Mouse (Mus musculus): ENCODE data around the gene Ski. TPM values are rescaled to one million over a fixed set of nuclear protein-coding genes. Genes with fewer than 3 reads are reported as not detected.
A peak's percentile ranks its signal among the peaks of the same experiment; 100 is the strongest.

Ski gene
- polyA plus RNA-seq, 1 experiment from 2014 or later = 15.8 TPM

DNA sequence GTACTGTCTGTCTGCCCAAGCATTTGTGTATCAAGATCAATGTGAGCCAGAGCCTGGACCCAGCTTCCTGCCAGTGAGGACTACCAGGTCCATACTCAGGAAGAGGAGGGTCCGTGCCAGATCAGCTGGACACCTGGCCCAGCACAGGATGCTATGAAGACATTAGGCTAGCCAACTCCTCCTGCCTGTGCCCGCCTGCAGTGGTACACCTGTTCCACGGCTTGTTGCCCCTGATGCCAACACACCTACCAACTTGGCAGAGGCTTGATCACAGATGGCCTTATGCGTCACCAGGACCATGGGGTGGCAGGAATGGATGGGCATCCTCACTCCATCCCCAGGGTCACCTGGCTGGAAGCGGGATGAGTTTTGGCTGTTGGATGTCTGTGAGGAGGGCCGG is 69.9 kb downstream of the Ski start:
- peaks cover 12% of the 10 kb centered on the region for H3K36me3 ChIP-seq (ENCODE audit: control insufficient read depth, insufficient read depth, low read length)
- H3K4me2 ChIP-seq (ENCODE audit: low read depth, low read length) = no peak overlapping the region
- no peak for ATAC-seq (ENCODE audit: low read depth)
- peaks cover 42% of the 10 kb centered on the region for H3K4me1 ChIP-seq (replicated peaks; ENCODE audit: control insufficient read depth, insufficient read depth, low read length)
- no peaks in the 10 kb centered on the region for H3K27me3 ChIP-seq (ENCODE audit: control insufficient read depth, insufficient read depth, low read depth, low read length)
- WGBS = 89% methylated on average over 6 of the region's 6 CpGs
- no peak overlapping the region for H3K9ac ChIP-seq (ENCODE audit: low read length)
- H3K27ac ChIP-seq (ENCODE audit: low read length) = no peak overlapping the region
- H3K9me3 ChIP-seq (ENCODE audit: control insufficient read depth, low read length) = no peaks in the 10 kb centered on the region
- H3K4me3 ChIP-seq (ENCODE audit: low read length) = no peak overlapping the region

DNA sequence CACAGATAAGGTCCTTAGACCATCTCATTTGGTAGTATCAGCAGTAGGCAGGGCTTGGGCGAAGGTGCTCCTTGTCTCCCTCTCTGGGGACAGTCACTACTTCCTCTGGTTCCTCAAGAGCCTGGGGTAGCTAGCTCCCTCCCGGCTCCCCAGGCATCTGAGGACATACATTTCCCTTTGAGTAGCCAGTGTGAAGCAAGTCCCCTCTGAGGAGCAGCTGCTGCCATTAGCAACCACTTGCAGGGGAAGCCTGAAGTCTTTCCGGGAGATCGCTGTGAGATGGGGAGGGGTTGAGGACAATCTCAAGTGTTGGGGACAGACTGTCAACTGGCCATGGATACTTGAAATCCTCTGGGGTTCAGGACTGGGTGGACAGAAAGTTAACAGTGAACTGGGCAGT is 70.5 kb downstream of the Ski start:
- Histone ChIP-seq H3K9me3 (ENCODE audit: control insufficient read depth, low read length) (no peaks in the 10 kb centered on the region), H3K27ac (ENCODE audit: low read length) (peak overlapping the region; percentile 95), H3K4me3 (ENCODE audit: low read length) (no peak overlapping the region), H3K27me3 (ENCODE audit: control insufficient read depth, insufficient read depth, low read depth, low read length) (no peaks in the 10 kb centered on the region), H3K4me2 (ENCODE audit: low read depth, low read length) (peak overlapping the region; percentile 87; the same call in 1 of the 2 replicates), H3K4me1 (replicated peaks; ENCODE audit: control insufficient read depth, insufficient read depth, low read length) (peaks cover 42% of the 10 kb centered on the region), H3K9ac (ENCODE audit: low read length) (peak overlapping the region; percentile 82; the same call in 1 of the 2 replicates), H3K36me3 (ENCODE audit: control insufficient read depth, insufficient read depth, low read length) (peaks cover 6% of the 10 kb centered on the region)
- WGBS = 31% methylated on average over 4 of the region's 4 CpGs
- ATAC-seq (ENCODE audit: low read depth) = no peak

DNA sequence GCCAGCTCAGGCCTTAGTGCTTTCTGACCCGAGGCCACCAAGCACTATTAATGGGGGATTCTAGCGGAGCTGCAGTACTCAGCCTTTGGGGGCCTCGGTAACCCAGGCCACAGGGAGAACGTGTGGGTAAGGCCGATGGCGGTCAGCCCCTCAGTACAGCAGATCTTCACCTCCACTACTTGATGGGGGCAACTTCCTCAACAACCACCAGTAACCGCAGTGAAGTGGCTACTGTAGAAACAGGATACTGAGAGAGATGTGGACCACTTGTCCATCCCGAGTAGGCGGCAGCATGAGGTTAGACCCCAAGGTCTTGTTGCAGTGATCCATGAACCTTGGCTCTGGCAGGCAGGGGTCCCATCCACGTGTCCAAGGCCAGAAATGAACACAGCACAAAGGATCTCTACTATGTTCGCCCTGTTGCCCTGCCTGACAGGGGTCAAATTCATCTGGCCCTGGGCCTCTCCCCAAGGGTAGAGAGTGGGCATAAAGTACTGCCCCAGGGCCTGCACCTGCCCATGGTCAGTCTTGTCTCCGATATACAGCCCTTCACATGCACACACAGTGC is 71.1 kb downstream of the Ski start:
- Histone ChIP-seq H3K36me3 (ENCODE audit: control insufficient read depth, insufficient read depth, low read length) (peaks cover under 1% of the 10 kb centered on the region), H3K4me3 (ENCODE audit: low read length) (peak overlapping the region; percentile 57), H3K9me3 (ENCODE audit: control insufficient read depth, low read length) (no peaks in the 10 kb centered on the region), H3K27ac (ENCODE audit: low read length) (peak overlapping the region; percentile 95), H3K4me2 (ENCODE audit: low read depth, low read length) (peak overlapping the region; percentile 87), H3K27me3 (ENCODE audit: control insufficient read depth, insufficient read depth, low read depth, low read length) (no peaks in the 10 kb centered on the region), H3K4me1 (replicated peaks; ENCODE audit: control insufficient read depth, insufficient read depth, low read length) (peaks cover 42% of the 10 kb centered on the region), H3K9ac (ENCODE audit: low read length) (peak overlapping the region; percentile 82)
- no peak for ATAC-seq (ENCODE audit: low read depth)
- WGBS = 35% methylated on average over 12 of the region's 12 CpGs

DNA sequence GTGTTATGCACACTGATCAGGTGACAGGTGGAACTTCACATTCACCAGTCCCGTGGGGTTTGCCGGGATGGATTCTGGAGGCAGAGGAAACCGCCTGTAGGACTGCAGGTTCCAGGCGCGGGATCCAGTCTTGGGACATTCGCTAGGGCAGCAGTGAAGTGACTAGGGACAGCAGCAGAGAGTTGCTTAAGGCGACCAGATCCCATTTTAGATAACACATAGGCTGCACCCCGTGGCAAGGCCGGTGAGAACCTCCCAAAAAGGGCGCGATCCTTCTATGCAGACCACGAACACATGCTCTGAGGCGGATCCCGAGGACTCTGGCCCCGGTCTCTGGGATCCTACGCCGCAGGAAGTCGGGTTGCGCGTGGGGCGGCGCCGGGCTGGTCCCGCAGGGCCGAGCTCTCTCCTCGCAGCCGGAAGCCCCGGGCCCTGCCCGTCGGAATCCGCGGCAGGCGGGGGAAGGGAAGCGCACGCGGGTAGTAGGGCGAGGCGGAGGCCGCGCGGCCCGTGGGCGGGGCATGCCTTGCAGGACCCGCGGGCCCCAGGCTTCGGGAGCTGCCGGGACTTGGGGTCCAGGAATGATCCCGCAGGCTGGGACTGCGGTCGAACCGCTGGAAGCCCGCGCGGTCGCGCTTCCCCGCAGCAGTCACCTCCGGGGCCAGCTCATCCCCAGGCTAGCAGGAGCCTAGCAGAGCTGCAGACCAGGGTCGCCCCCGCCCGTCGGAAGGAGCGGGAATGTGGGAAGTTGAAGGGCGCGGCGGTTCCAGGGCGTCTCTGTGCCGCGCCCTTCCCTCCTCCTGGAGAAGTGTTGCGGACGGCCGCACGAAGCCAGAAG is 71.9 kb downstream of the Ski start:
- H3K4me2 ChIP-seq (ENCODE audit: low read depth, low read length) = peak overlapping the region; percentile 87
- peaks cover 46% of the 10 kb centered on the region for H3K4me1 ChIP-seq (replicated peaks; ENCODE audit: control insufficient read depth, insufficient read depth, low read length)
- WGBS = 3% methylated on average over 72 of the region's 73 CpGs
- H3K9ac ChIP-seq (ENCODE audit: low read length) = peak overlapping the region; percentile 82
- peak; percentile 91 for ATAC-seq (ENCODE audit: low read depth)
- no peaks in the 10 kb centered on the region; the same call in 1 of the 2 replicates for H3K36me3 ChIP-seq (ENCODE audit: control insufficient read depth, insufficient read depth, low read length)
- peak overlapping the region; percentile 57 for H3K4me3 ChIP-seq (ENCODE audit: low read length)
- H3K27ac ChIP-seq (ENCODE audit: low read length) = peak overlapping the region; percentile 95
- no peaks in the 10 kb centered on the region for H3K27me3 ChIP-seq (ENCODE audit: control insufficient read depth, insufficient read depth, low read depth, low read length)
- no peaks in the 10 kb centered on the region for H3K9me3 ChIP-seq (ENCODE audit: control insufficient read depth, low read length)

DNA sequence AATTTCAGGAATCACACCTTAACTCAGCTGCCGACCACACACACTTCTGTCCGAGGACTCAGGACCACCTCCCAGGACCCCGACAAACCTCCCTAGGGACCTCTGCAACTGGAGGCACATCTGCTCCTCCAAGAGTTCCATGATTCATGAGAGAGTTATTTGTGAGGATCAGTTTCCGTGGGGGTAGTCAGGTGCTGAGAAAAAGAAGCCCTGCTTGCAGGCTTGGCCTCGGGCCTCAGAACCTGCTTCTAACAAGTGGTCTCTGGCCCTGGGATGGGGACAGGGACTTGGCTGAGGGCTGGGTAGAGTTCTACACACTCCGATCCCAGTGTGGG is 72.5 kb downstream of the Ski start:
- WGBS = 52% methylated on average over 6 of the region's 6 CpGs
- Histone ChIP-seq H3K9ac (ENCODE audit: low read length) (peak overlapping the region; percentile 82), H3K27ac (ENCODE audit: low read length) (peak overlapping the region; percentile 95), H3K9me3 (ENCODE audit: control insufficient read depth, low read length) (no peaks in the 10 kb centered on the region), H3K4me2 (ENCODE audit: low read depth, low read length) (peak overlapping the region; percentile 87), H3K4me1 (replicated peaks; ENCODE audit: control insufficient read depth, insufficient read depth, low read length) (peaks cover 49% of the 10 kb centered on the region), H3K36me3 (ENCODE audit: control insufficient read depth, insufficient read depth, low read length) (no peaks in the 10 kb centered on the region; the same call in 1 of the 2 replicates), H3K27me3 (ENCODE audit: control insufficient read depth, insufficient read depth, low read depth, low read length) (no peaks in the 10 kb centered on the region), H3K4me3 (ENCODE audit: low read length) (peak overlapping the region; percentile 57; the same call in 1 of the 2 replicates)
- no peak for ATAC-seq (ENCODE audit: low read depth)

DNA sequence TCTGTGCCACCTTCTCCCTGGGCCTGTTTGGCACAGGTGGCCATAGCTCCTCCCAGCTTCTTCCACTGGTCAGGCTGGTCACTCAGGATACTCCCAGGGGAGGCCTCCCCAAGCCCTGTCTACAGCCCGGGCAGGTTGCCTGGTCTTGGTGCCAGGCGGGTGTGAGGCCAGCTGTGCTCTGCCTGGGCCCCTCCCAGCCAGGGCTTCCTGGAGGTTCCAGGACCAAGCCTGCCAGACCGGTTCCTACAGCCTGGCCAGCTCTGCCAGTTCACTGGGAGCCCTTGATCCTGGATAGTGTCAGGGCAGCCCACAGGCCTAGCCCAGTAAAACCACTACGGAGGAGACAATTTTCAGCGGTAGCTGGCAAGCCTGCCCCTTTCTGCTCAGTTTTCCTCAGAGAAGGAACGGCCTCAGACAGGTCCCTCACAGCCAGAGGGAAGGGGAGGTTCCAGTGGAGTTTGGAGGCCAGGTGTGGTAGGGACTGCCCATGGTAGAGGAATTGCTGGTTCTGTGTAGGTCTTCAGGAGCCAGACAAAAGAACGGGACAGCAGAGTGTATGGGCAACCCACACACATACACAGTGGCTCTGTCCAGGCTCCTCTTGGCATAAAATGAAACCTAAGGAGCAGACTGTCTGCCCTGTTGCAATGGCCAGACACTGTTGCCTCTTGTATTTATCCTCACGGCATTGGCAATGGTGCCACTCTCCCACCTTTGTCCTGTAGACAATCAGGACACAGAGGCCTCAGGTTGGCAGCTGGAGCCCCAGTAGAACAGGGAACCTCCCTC is 73.3 kb downstream of the Ski start:
- no peaks in the 10 kb centered on the region for H3K36me3 ChIP-seq (ENCODE audit: control insufficient read depth, insufficient read depth, low read length)
- ATAC-seq (ENCODE audit: low read depth) = peak; percentile 54
- H3K27ac ChIP-seq (ENCODE audit: low read length) = peak overlapping the region; percentile 95
- H3K4me2 ChIP-seq (ENCODE audit: low read depth, low read length) = no peak overlapping the region
- no peaks in the 10 kb centered on the region for H3K9me3 ChIP-seq (ENCODE audit: control insufficient read depth, low read length)
- H3K27me3 ChIP-seq (ENCODE audit: control insufficient read depth, insufficient read depth, low read depth, low read length) = no peaks in the 10 kb centered on the region
- no peak overlapping the region for H3K4me3 ChIP-seq (ENCODE audit: low read length)
- peak overlapping the region; percentile 16 for H3K9ac ChIP-seq (ENCODE audit: low read length)
- WGBS = 54% methylated on average over 8 of the region's 8 CpGs
- H3K4me1 ChIP-seq (replicated peaks; ENCODE audit: control insufficient read depth, insufficient read depth, low read length) = peaks cover 53% of the 10 kb centered on the region

DNA sequence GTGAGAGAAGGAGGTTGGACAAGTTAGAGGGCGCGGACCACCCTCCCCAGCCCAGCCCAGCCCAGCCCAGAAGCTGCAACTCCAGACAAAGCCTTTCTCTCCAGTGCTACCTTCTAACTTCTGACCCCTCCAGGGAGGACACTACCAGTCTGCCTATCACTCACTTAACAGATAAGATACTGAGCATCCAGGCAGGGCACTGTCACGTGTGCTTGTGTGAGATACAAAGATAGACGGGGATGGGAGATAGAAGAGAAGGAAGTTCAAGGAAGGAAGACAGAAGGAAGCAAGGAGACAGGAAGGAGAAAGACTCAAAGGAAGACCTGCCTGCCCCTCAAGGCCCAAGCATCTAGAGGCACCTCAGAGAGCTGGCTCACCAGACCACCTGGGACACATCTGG is 73.9 kb downstream of the Ski start:
- 63% methylated on average over 4 of the region's 4 CpGs for WGBS

DNA sequence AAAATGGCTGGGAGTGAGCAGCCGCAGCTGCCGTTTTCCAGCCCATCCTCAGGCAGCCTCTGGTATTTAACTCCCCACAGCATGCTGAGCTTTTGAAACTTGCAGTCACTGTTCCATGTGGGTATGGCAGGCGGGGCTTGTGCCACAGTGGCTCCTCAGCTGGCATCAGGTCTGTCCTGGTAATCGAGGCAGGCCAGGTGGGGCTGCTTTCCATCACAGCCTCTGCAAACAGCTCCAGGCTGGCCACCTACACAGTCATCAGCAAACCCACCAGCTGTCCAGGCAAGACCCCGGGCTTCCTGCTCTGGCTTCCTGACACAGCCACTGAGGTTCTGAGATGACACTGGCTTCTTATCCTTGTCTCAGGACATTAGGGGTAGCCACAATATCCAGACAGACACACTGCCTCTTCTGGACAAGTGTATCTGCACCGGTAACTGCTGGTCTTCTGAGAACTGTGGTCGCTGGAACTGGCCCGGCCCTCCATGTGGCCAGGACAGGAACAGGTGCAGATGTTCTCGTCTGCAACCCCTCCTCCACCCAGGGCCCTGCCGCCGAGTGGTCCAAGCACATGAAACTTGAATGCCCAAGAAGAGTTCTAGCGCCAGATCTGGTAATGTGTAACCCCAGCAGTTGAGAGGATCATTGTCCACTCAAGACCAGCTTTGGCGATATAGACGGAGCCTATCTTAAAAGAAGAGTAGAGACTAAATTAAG is 76.1 kb downstream of the Ski start:
- no peaks in the 10 kb centered on the region for H3K9me3 ChIP-seq (ENCODE audit: control insufficient read depth, low read length)
- no peaks in the 10 kb centered on the region for H3K27me3 ChIP-seq (ENCODE audit: control insufficient read depth, insufficient read depth, low read depth, low read length)
- no peak for ATAC-seq (ENCODE audit: low read depth)
- H3K27ac ChIP-seq (ENCODE audit: low read length) = no peak overlapping the region
- H3K4me2 ChIP-seq (ENCODE audit: low read depth, low read length) = no peak overlapping the region
- no peak overlapping the region for H3K9ac ChIP-seq (ENCODE audit: low read length)
- peaks cover 57% of the 10 kb centered on the region for H3K4me1 ChIP-seq (replicated peaks; ENCODE audit: control insufficient read depth, insufficient read depth, low read length)
- H3K36me3 ChIP-seq (ENCODE audit: control insufficient read depth, insufficient read depth, low read length) = no peaks in the 10 kb centered on the region
- WGBS = 55% methylated on average over 14 of the region's 14 CpGs
- no peak overlapping the region for H3K4me3 ChIP-seq (ENCODE audit: low read length)

More for the DNA sequence above, 73.9 kb downstream of the Ski start:
- H3K9me3 ChIP-seq (ENCODE audit: control insufficient read depth, low read length) = no peaks in the 10 kb centered on the region
- H3K9ac ChIP-seq (ENCODE audit: low read length) = peak overlapping the region; percentile 16; the same call in 1 of the 2 replicates
- no peak overlapping the region for H3K4me3 ChIP-seq (ENCODE audit: low read length)
- H3K4me2 ChIP-seq (ENCODE audit: low read depth, low read length) = no peak overlapping the region
- peaks cover 60% of the 10 kb centered on the region for H3K4me1 ChIP-seq (replicated peaks; ENCODE audit: control insufficient read depth, insufficient read depth, low read length)
- no peaks in the 10 kb centered on the region for H3K36me3 ChIP-seq (ENCODE audit: control insufficient read depth, insufficient read depth, low read length)
- ATAC-seq (ENCODE audit: low read depth) = no peak
- no peaks in the 10 kb centered on the region for H3K27me3 ChIP-seq (ENCODE audit: control insufficient read depth, insufficient read depth, low read depth, low read length)
- H3K27ac ChIP-seq (ENCODE audit: low read length) = peak overlapping the region; percentile 95

Data from lung, embryonic 16.5 days (tissue).